Mouse (Mus musculus) heart, adult 2 months (tissue): ENCODE data around the gene Actr5. TPM values are rescaled to one million over a fixed set of nuclear protein-coding genes. Genes with fewer than 3 reads are reported as not detected.

Experiments used
- DNase-seq, 2 experiments: peaks; one replicate each; pipeline ENCODE4 v3.0.0; 2021
- H3K27ac ChIP-seq: fragments of 200-600 bp; 2 replicates; pipeline ENCODE4 v1.8.1; 2022
- H3K27me3 ChIP-seq: fragments of 200-500 bp; 2 replicates; pipeline ENCODE4 v1.6.1; 2012; ENCODE audit warnings: mild to moderate bottlenecking, low read length, inconsistent platforms, mixed read lengths; ENCODE audit not compliant: control insufficient read depth, insufficient read depth
- H3K36me3 ChIP-seq: fragments of 200-500 bp; 2 replicates; pipeline ENCODE4 v1.6.1; 2012; ENCODE audit warnings: low read length, inconsistent platforms; ENCODE audit not compliant: control insufficient read depth, insufficient read depth
- H3K4me1 ChIP-seq: fragments of 200-500 bp; 2 replicates; pipeline ENCODE4 v1.6.1; 2011; ENCODE audit warnings: low read length; ENCODE audit not compliant: control insufficient read depth, insufficient read depth
- H3K4me3 ChIP-seq: fragments of 200-600 bp; 2 replicates; pipeline ENCODE4 v1.8.1; 2022
- H3K79me2 ChIP-seq: fragments of 200-500 bp; replicated peaks from 2 replicates; pipeline ENCODE4 v1.6.1; 2012; ENCODE audit warnings: mild to moderate bottlenecking, inconsistent platforms, low read length, moderate library complexity, mixed read lengths; ENCODE audit not compliant: control insufficient read depth, insufficient read depth
- H3K9ac ChIP-seq: fragments of 200-500 bp; 2 replicates; pipeline ENCODE4 v1.6.1; 2012; ENCODE audit warnings: low read depth, mild to moderate bottlenecking, control low read depth, inconsistent platforms, low read length, mixed read lengths
- CTCF ChIP-seq: fragments of 200-600 bp; IDR thresholded peaks from 2 replicates; pipeline ENCODE4 v1.8.1; 2022; ENCODE audit warnings: antibody characterized with exemption, mild to moderate bottlenecking, moderate library complexity
- EP300 ChIP-seq: fragments of 200-500 bp; IDR thresholded peaks from 2 replicates; pipeline ENCODE4 v1.6.1; 2011; ENCODE audit warnings: low read depth, low read length, control low read depth; ENCODE audit not compliant: insufficient read depth
- POLR2A ChIP-seq: fragments of 200-500 bp; IDR thresholded peaks from 2 replicates; pipeline ENCODE4 v1.6.1; 2011; ENCODE audit warnings: mild to moderate bottlenecking, low read depth, low read length, control low read depth; ENCODE audit not compliant: insufficient read depth
- WGBS: fragments of 180-500 bp; shearing (Covaris S2); methylation state at CpG from one replicate; pipeline ENCODE4 v1.1.7; 2018; 5-methylcytosine and 5-hydroxymethylcytosine counted together
- intact Hi-C: fragments of 180-260 bp; cut with DNase I; formaldehyde crosslinking; loops from one replicate; pipeline ENCODE4 v1.15.1; 2025
- microRNA-seq, 2 experiments: library from miRNA; unstranded; fragments of <30 nt; microRNA quantifications; one replicate each; pipeline ENCODE4 v1.2.0; 2021
- polyA plus RNA-seq: library from polyadenylated mRNA; depleted of rRNA; stranded (reverse); fragments of >200 nt; gene quantifications from 2 replicates; pipeline ENCODE4 v1.2.3, GENCODE M21; 2012; rRNA removed
- total RNA-seq, 2 experiments: library from RNA; stranded (reverse); gene quantifications; 2 replicates each; pipeline ENCODE4 v1.2.3; 2021

Actr5 gene
- total and polyA plus RNA-seq, 3 experiments, result 3.5 to 6.4 (median 4.8) TPM

DNA sequence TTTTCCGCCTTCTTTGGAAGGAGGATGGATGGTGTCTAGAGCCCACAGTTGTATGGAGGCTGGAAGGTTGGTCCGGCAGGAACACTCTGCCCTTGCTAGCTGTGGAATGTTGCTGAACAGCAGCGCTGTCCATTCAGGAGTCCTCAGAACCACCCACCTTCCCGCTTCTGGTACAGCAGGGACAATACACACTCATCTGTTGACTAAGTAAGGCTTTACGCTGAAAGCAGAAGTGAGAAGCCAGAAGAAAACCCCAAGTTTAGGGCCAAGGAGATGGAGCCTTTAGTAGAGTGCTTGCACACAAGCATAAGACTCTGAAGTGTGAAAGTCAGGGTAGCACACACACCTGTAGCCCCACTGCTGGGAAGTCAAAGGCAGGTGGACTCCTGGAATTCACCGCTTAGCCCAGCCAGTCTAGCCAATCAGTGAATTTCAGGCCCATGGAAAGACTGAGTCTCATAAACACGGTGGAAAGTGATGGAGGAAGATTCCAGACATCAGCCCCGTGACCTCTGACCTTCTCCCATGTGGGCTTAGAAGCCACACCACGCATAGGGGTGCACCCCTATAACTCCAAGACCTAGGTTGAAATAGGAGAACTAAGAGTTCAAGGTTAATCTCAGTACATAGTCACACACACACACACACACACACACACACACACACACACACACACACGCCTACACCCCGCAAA lies 57.8 kb downstream of the Actr5 start:
- H3K36me3 ChIP-seq, result no peaks in the 10 kb centered on the region
- peak overlapping the region; percentile 32; the same call in 1 of the 2 replicates for H3K27ac ChIP-seq
- intact Hi-C loops, result no loop called here
- H3K79me2 ChIP-seq, result no peaks in the 10 kb centered on the region
- no peaks in the 10 kb centered on the region for H3K27me3 ChIP-seq
- TF ChIP-seq EP300 (no peak), POLR2A (no peak), CTCF (no peak)
- WGBS, result 41% methylated on average over 11 of the region's 11 CpGs
- H3K9ac ChIP-seq, result no peak overlapping the region
- peaks cover 12% of the 10 kb centered on the region for H3K4me1 ChIP-seq
- H3K4me3 ChIP-seq, result no peak overlapping the region
- no peak for DNase-seq

DNA sequence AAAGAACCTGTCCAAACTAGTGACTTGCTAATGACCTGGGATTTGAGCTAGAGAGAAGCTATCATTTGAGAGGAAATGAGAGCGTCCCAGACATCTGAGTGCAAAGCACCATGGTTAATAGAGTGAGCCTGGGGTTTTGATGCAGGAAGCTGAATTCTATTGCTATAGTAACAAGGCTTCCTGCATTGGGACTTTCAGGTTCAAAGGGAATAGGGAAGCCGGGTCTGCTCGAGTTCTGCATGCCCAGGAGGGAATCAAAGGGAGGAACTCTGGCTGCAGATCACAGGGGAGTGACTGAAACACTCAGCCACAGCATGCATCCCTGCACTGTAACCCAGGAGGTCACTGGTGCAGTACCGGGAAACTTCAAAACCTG lies 58.3 kb downstream of the Actr5 start:
- Histone ChIP-seq H3K4me1 (peaks cover 12% of the 10 kb centered on the region), H3K9ac (no peak overlapping the region), H3K4me3 (no peak overlapping the region), H3K36me3 (no peaks in the 10 kb centered on the region), H3K27ac (peak overlapping the region; percentile 45), H3K27me3 (no peaks in the 10 kb centered on the region), H3K79me2 (no peaks in the 10 kb centered on the region)
- 18% methylated on average over 4 of the region's 4 CpGs for WGBS
- TF ChIP-seq CTCF, result no peak
- no peak for TF ChIP-seq EP300
- no peak for DNase-seq
- intact Hi-C loops, result no loop called here

DNA sequence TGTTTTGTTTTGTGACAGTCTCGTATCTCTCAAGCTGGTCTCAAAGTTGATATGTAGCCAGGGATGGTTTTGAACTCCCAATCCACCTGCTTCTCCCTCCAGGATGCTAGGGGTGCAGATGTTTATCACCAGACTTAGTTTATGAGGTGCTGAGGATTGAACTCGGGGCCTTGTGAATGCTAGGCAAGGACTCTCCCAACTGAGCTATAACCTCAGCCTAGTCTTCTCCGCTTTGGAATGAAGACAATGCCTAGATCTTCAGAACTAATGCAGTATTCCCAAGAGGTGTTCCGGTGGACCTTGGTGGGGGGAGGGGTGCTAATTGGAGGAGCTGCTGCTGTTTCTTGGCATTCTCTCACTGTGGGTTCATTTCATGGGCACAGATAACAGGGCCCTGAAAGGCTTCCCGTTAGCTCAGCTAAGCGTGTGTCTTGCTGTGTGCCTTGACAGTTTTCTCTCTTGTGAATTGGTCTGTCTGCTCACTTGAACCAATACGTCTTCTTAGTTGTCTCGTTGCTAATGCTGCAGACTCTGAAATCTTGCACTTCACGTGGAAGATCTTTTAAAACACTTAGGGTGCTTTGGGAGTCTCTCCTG lies 59.7 kb downstream of the Actr5 start:
- intact Hi-C loops, result no loop called here
- Histone ChIP-seq H3K4me1 (peaks cover 20% of the 10 kb centered on the region), H3K27me3 (no peaks in the 10 kb centered on the region), H3K27ac (peak overlapping the region; percentile 15; the same call in 1 of the 2 replicates), H3K9ac (no peak overlapping the region), H3K36me3 (no peaks in the 10 kb centered on the region; the same call in 1 of the 2 replicates), H3K79me2 (no peaks in the 10 kb centered on the region), H3K4me3 (no peak overlapping the region)
- no peak for DNase-seq
- no peak for TF ChIP-seq POLR2A
- 43% methylated on average over 9 of the region's 9 CpGs for WGBS

DNA sequence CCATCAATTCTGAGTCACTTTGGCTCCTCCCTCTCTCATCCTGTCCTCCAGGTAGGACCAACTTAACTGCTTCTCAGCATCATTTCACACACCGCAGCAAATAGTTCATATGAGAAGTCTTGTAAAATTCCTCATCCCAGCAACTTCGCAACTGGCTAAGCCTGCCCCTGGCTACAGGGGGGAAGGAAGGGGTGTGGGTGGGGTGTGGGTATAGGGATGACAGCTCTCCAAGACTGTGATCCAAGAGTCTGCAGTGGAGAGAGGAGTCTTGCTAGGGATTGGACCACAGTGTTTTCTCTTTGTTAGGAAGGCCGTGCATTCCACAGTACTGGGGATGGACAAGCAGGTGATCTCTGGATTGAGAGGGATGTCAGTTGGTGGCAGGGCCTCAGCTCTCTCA lies 60.2 kb downstream of the Actr5 start:
- H3K27ac ChIP-seq, result peak overlapping the region; percentile 15; the same call in 1 of the 2 replicates
- H3K79me2 ChIP-seq, result no peaks in the 10 kb centered on the region
- peaks cover 21% of the 10 kb centered on the region for H3K4me1 ChIP-seq
- 59% methylated on average over 3 of the region's 3 CpGs for WGBS
- H3K27me3 ChIP-seq, result no peaks in the 10 kb centered on the region
- TF ChIP-seq EP300 (no peak), CTCF (no peak), POLR2A (no peak)
- intact Hi-C loops, result loop anchor here (5.0 kb wide), 1 partner anchor 52 kb away; no protein-coding TSS in a partner anchor
- no peak for DNase-seq
- H3K36me3 ChIP-seq, result no peaks in the 10 kb centered on the region; the same call in 1 of the 2 replicates
- H3K4me3 ChIP-seq, result no peak overlapping the region
- H3K9ac ChIP-seq, result no peak overlapping the region

DNA sequence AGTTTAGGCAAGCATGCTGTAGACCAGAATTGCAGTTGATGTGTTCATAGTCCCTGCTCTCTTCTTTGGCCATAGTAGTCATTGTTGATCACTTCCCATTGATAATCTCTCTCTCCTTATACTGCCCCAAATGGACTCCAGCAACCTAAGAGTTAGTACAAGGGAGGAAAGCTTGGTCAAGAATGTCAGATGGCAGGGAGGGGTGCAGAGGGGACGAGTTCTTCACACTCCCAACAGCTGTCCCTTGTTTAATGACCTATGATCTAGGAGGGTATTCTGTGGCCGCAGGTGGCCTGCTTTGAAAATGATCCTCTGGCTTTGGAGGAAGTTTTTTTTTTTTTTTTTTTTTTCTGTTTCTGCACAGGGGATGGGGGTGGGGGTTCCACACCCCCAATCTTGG lies 61.7 kb downstream of the Actr5 start:
- H3K27me3 ChIP-seq, result no peaks in the 10 kb centered on the region
- intact Hi-C loops, result loop anchor here (2.0 to 5.0 kb wide), 2 partner anchors 14 to 51 kb away; no protein-coding TSS in a partner anchor
- H3K79me2 ChIP-seq, result no peaks in the 10 kb centered on the region
- WGBS, result 61% methylated on average over 2 of the region's 2 CpGs
- no peak overlapping the region; the same call in 1 of the 2 replicates for H3K27ac ChIP-seq
- H3K9ac ChIP-seq, result no peak overlapping the region
- no peaks in the 10 kb centered on the region; the same call in 1 of the 2 replicates for H3K36me3 ChIP-seq
- H3K4me3 ChIP-seq, result no peak overlapping the region
- TF ChIP-seq POLR2A (no peak), EP300 (no peak), CTCF (no peak)
- H3K4me1 ChIP-seq, result peaks cover 22% of the 10 kb centered on the region
- DNase-seq, result no peak

DNA sequence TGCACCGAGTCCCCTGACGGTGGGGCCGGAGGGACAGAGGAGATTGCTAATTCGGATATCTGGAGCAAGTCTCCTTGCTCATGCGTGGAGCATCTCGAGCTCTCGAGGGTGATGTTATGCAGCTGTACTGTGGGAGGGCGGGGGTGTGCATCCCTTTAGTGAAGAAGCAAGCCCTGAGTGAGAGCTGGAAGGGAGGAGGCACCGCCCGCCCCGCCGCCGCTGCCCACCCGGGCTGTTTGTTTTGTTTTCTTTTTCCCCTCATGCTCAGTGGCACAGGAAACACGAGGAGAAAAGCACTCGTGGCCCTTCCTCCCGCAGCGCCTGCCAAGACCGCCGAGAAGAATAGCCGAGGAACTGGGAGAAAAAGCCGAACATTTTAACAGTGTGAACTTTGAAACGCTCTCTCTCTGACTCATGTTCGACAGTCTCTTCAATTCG lies 63.1 kb downstream of the Actr5 start:
- H3K4me1 ChIP-seq, result peaks cover 19% of the 10 kb centered on the region
- H3K4me3 ChIP-seq, result no peak overlapping the region
- peak; percentile 70 to 82 for DNase-seq
- H3K79me2 ChIP-seq, result no peaks in the 10 kb centered on the region
- no peak overlapping the region for H3K9ac ChIP-seq
- peak overlapping the region; percentile 89 for H3K27ac ChIP-seq
- TF ChIP-seq CTCF (peak; percentile 14; the same call in 1 of the 2 replicates), POLR2A (no peak), EP300 (peak; percentile 63; the same call in 1 of the 2 replicates)
- 20% methylated on average over 25 of the region's 25 CpGs for WGBS
- H3K36me3 ChIP-seq, result no peaks in the 10 kb centered on the region; the same call in 1 of the 2 replicates
- H3K27me3 ChIP-seq, result no peaks in the 10 kb centered on the region
- intact Hi-C loops, result loop anchor here (2.0 to 5.0 kb wide), 2 partner anchors 15 to 49 kb away; no protein-coding TSS in a partner anchor

Small RNAs within 50 kb of the gene (microRNA-seq; reads per million reads assigned to microRNA genes)
- 3.5 to 7.3 reads per million in 2 experiments for gene Mir3474

Other genes starting within 250 kb of the Actr5 start
- under 1 TPM in 1 of 2 experiments, not detected in 1; 0.05 TPM for gene Snhg11, start 249.2 kb upstream of the Actr5 start, total RNA-seq
- 0.55 and 1.1 TPM in 2 replicates for gene Snhg11, start 249.2 kb upstream of the Actr5 start, polyA plus RNA-seq
- gene Ralgapb, start 215.0 kb upstream of the Actr5 start, total RNA-seq, result 10 to 100 TPM; 33.7 to 34.5 TPM
- 14.6 and 32.2 TPM in 2 replicates for gene Ralgapb, start 215.0 kb upstream of the Actr5 start, polyA plus RNA-seq
- 1 to 10 TPM; 4.1 to 4.7 TPM for gene Adig, start 122.3 kb upstream of the Actr5 start, total RNA-seq
- gene Adig, start 122.3 kb upstream of the Actr5 start, polyA plus RNA-seq, result 15.0 and 21.4 TPM in 2 replicates
- gene Arhgap40, start 112.1 kb upstream of the Actr5 start, total RNA-seq, result not detected
- gene Arhgap40, start 112.1 kb upstream of the Actr5 start, polyA plus RNA-seq, result 0.06 TPM in 1 of 2 replicates, not detected in the other
- gene Slc32a1, start 14.1 kb upstream of the Actr5 start, total RNA-seq, result not detected
- gene Slc32a1, start 14.1 kb upstream of the Actr5 start, polyA plus RNA-seq, result not detected in 2 replicates
- 10 to 100 TPM; 10.4 to 12.3 TPM for gene Ppp1r16b, start 40.5 kb downstream of the Actr5 start, total RNA-seq
- gene Ppp1r16b, start 40.5 kb downstream of the Actr5 start, polyA plus RNA-seq, result 3.3 and 5.3 TPM in 2 replicates
- under 1 TPM; 0.59 to 0.78 TPM for gene Fam83d, start 143.2 kb downstream of the Actr5 start, total RNA-seq
- 0.27 and 0.53 TPM in 2 replicates for gene Fam83d, start 143.2 kb downstream of the Actr5 start, polyA plus RNA-seq
- 10 to 100 TPM; 15.2 to 17.5 TPM for gene Dhx35, start 169.9 kb downstream of the Actr5 start, total RNA-seq
- 21.6 and 21.9 TPM in 2 replicates for gene Dhx35, start 169.9 kb downstream of the Actr5 start, polyA plus RNA-seq